Mouse (Mus musculus) G1E-ER4 (cell line): Measurements from ENCODE around the gene Gm21973. TPM values are rescaled to one million over a fixed set of nuclear protein-coding genes. Genes with fewer than 3 reads are reported as not detected.

Source experiments
- GATA1 ChIP-seq: IDR thresholded peaks from one replicate; pipeline ENCODE4 v1.8.0; 2012; ENCODE audit warnings: low read length, inconsistent platforms
- polyA plus RNA-seq: library from polyadenylated mRNA; stranded (reverse); fragments of >175 nt; gene quantifications from 2 replicates; pipeline ENCODE4 v1.2.3, GENCODE M21; 2012

Gene Gm21973
- polyA plus RNA-seq: not detected in 2 replicates

DNA sequence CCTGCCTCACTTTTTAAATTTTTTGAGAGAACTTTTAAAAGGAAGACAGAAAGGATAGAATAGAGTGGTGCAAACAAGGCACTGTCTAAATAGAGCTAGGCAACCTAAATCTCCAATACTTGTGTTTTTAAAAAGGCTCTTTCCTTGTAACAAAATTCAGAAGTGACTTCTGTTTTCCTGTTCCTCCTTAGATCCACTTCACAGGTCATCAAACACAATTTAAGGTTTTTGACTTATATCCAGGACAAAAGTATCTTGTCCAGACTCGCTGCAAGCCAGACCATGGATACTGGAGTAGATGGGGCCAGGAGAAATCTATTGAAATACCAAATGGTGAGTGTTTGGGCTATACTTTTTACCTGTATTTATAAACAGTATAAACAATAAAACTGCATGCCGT, at the start of gene Gm21973:
TSS of gene Gm21973 (plus strand) at position 301 of the 400 bp plus-strand sequence.
- TF ChIP-seq GATA1: no peak

DNA sequence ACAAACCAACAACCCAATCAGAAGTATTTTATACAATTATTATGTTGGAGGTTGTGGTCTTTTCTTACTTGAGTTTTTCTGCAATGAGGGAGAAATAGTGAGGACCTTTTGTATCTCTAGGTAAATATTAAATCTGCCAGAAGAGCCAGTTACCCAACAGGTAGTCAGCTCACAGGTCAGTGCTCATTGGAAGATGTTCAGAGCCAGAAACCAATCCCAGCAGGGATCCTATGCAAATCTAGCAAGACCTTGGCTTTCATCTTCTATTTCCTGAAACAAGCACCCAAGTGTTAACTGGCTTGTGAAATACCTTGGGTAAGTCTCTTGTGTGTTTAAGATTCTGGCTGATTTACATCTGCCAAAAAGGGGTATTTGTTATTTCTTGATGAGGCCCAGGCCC, 48.8 kb upstream of the Gm21973 start:
- TF ChIP-seq GATA1: no peak

DNA sequence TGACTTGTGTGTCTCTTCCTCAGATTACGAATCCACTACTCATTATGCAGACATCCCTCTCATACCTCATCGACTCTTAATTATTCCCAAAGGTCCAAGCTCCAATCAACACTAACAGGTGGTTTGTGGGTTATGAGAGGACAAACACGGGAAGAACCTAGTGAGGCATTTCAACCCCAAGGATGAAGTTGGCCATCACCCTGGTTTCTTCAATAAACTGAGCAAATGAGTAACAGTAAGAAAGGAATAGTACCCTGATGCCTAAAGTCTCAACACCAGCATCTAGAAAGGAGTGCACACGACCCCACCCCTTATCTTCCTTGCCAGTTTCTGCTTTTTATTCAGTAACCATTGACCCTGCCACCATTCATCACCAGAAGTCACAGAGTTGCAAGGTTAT, 47.7 kb upstream of the Gm21973 start:
- no peak for TF ChIP-seq GATA1

DNA sequence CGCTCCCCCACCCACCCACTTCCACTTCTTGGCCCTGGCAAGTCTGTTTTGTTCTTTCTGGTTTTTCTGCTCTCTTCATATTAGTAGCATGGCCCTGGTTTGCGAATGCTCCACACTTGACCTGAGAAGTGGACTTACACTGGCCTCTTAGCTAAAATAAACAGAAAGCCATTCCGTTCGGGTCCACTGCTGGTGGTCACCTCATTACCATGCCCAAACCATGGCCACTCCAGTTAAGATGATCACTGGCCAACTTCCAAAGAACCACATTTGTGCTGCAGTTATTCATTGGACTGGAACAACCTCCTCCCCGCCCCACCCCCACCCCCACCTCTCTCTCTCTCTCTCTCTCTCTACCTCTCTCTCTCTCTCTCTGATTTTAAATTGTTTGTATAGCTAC, 43.6 kb upstream of the Gm21973 start:
- TF ChIP-seq GATA1: no peak

DNA sequence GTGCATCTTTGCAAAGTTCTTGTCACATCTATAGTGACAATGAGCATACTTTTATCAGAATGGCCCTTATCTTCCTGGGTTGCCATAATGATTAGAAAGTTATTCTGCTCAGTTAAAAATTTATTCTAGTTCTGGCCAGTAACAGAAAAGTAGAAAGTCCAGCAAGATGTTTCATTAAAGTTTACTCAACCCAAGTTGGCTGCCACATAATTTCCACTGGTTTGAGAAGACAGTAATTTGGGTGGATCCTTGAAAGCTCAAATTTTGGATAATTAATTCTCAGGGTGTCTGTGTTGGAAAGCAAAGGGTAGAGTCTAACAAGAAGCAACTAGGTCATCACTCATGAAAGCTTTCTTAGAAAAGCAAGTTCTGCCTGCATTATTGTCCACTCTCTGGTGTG, 41.5 kb upstream of the Gm21973 start:
- TF ChIP-seq GATA1: no peak

DNA sequence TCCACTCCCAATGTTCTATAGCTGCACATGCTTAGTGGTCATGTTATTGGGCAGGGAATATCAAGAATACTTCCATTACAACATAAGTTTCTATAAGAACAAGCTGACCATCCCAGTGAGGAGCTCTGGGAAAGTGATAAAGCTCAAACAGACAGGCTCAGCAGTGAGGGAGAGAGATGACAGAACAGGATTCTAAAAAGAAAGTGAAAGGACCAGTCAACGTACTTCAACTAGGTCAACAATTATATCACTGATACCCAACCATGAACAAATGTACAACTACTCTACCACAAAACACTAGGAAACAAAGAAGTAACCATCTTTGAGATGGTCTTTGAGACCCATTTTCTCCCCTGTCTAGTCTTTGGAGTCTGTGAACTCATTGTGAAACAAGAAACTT, 28.6 kb upstream of the Gm21973 start:
- no peak for TF ChIP-seq GATA1

DNA sequence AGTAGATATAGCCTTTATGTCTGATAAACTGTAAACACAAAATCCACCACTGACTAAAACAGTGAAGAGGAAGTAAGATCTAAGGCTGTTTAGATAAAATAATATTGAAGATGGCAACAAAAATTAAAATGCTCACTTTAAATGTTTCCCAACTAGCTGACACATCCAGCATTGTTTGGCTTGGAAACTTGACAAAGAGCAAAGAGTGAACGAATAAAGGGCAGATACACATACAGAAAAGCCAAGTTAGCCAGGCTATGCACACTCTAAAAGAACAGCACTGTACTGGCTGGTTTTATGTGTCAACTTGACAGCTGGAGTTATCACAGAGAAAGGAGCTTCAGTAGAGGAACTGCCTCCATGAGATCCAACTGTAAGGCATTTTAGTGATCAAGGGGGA, 27.1 kb upstream of the Gm21973 start:
- no peak for TF ChIP-seq GATA1

DNA sequence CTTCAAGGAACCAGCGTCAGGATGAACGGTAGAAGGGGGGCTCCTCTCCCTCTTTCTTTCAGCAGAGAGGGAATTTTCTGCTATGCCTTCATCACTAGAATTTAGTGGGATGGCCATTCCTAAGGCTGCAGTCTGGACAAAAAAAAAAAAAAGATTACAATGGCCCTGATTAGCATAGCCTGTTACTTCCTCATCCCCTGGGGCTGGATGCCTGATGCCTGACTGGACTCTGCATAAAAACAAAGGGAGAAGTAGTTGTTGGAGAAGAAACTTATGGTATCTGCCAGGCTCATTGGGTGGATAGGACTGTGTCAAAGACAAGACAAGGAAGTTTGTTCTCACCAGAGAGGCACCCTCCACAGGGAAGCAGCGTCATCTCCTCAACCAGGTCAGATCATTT, 25.7 kb upstream of the Gm21973 start:
- no peak for TF ChIP-seq GATA1

DNA sequence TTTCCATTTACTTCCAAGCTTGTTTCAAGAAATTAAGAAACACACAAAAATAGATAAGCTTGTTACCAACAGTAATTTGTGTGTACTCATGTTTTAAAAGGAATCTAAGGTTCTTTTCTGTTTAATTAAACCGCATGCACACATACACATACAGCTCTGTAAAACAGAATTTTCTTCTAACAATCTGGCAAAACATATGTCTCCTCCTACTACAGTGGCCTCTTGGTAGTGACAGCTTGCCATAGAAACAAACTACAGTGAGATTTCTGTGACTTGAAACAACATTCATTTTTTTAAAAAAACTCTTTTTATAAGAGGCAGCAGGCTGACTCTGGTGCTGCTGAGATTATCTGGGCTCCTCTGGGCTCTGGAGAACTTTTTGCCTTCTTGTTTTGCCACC, 18.7 kb upstream of the Gm21973 start:
- no peak for TF ChIP-seq GATA1

DNA sequence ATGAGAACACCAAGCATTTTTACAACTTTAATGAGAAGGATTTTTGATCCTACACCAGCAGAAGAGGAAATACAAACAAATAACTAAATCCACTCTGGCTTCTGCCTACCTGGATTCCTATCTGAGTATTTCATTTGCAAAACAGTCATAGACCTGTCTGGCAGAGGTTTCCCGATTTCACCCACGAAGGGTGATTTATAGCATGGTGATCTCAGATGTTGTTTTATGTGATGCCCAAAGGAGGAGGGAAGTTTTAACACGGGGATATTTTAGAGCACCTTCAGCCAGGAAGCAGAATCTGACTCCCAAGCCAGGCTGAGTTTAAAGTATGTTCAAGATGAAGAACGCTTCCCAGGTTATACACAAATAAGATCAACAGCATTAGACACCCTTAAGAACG, 13.4 kb upstream of the Gm21973 start:
- TF ChIP-seq GATA1: no peak

DNA sequence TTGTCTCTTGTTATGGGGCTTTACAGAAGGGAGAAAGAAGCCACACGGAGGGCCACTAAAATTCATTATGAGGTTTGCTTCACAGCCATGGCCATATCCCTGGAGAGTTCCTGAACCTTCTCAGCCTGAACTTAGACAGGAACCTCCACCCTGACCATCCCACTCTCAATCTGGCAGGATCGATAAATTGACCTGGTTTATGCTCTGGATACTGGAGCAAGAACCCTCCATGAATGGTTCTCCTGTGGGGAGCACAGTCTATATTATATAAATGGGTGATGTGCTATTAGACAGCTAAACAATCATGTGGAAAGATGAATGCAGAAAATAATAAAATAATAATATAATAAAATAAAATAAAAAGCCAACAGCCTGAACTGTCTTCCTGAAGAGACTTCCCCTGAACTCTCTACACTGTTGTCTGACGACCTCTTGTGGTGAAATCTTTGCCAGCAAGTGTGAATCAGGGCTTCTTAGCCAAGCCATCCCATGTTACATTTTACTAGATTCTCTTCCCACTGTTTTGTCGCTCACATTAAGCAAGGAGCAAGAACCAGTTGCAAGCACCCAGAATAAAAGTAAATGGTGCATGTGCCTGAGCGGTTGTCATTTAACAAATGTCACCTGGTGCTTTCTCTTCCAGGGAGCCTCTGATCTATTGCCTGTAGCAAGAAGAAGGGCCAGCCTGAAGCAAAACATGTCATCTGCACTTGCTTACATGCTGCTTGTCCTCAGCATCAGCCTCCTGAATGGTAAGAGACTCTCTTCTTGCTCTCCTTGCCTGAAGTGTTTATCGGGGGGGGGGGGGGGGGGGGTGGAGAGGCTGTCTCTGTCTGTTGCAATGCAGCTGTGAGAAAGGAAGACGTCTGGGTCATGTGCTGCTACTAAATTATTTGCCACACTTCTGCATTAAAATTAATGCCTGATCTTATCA, 11.4 kb upstream of the Gm21973 start:
- TF ChIP-seq GATA1: no peak

DNA sequence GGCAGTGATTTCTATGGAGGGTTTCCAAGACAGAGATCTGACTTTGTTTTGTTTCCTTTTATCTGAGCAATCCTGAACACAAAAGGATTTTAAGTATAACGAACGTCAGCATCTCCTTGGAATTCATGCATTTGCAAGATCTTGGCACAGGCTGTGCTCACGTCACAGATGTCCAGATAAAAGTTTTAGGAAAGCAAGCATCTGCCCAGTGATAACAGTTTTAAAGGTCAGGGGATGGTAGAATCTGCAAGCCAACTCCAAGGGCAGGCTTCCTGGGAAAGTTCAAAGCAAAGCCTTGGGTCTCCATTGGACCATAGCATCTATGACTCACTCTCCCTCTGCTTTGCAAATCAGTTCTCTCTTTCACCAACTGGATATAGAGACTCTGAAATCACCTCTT, 5.4 kb downstream of the Gm21973 start:
- TF ChIP-seq GATA1: no peak

DNA sequence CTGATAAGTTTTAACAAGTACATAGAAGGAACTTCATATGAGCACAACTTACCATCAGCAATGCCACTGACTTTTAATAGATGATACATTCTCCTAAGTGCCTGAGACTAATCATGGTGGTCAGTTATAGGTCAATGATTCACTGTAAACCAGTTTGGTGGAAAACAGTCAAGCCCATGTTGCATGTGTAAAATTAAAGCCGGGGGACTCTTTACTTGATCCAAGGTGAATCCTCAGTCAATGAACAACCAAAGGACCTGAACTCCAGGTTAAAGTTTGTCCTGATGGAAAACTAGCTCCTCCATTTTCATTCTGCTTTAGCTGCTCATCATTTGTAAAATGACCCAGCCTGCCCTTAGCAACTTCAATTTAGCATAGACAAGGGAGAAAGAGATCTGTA, 7.4 kb downstream of the Gm21973 start:
- TF ChIP-seq GATA1: no peak

DNA sequence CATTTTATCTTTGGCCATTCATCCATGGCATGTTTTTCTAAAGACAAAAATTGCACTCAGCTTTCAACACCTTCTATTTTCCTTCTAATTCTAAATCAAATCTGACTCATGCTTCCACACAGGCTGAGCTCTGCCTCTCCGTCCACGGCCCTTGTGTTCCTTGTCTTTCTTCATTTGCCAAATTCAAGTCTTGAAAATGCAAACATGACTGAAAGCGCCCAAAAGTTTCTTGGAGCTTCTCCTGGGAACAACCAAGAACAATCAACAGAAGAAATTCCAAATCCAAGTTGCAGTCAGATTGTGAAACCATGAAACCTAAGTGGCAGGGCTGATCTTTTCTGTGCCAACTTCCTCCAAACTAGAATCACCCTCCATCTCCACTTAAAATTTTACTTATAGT, 13.4 kb downstream of the Gm21973 start:
- no peak for TF ChIP-seq GATA1

DNA sequence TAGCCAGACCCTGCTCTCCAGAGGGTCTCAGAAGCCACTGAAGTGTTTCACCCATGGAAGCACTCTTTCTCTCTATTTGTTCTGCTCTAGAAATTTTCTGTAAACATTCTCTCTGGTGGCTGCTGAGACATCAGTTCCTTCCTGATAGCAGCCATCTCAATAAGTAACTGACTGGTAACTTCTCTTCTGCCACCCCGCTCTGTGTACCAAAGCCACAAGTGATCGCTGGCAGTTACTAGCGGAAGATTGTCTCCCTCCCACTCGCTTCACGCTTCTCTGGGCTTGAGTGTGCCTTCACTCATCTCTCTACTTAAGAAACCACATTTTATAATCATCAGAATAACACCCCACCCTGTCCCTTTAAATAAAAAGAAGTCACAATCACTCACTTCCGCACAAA, 21.9 kb downstream of the Gm21973 start:
- no peak for TF ChIP-seq GATA1

DNA sequence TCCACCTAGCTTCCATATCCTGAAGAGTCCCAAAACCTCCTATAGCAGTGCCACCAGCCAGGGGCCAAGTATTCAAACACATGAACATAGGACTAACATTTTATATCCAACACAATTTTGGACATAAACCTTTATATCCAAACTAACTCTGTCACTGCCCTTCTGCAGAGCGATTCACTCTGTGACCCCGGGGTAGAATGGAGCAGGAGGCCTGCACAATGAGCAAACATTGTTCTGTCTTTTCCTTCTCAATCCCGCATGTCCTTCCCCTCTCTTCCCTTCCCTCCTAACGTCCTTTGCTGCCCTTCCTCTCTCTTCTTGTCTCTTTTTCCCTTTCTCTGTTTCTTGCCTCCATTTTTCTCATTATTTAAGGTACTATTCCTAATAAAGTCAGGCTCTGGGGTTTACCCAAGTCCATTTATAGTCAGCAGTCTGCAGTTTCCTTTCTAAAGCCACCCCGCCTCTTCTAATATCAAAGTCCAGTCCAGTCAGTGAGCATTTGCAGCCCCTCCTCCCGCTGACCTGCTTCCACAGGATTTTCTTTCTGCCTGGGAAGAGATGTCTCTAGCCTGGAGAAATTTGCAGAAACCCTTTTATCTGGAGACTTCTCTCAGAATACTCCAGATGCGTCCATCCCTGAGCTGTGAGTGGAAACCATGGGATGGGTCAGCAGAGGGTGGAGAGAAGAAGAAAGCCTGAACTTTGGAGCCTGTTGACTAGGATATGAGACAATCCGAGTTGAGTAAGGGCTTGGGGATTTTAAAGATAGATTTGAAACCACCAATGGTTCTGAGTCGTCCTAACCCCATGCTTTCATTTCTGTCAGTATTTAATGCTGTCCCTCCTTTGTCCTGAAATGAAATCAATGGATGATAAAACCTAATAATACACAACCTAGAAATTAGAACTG, 33.1 kb downstream of the Gm21973 start, which contains the start of gene Agxt2:
TSS of gene Agxt2 (plus strand) at position 494 of the 910 bp plus-strand sequence.
- TF ChIP-seq GATA1: no peak
